Mouse (Mus musculus) liver, adult 2 months (tissue): ENCODE results near the gene Pspn. TPM values are rescaled to one million over a fixed set of nuclear protein-coding genes. Genes with fewer than 3 reads are reported as not detected.

Experiments used
- DNase-seq: peaks from one replicate; pipeline ENCODE4 v3.0.0-alpha.2; 2011; ENCODE audit warnings: low read depth, low spot score; ENCODE audit errors: extremely low read depth
- H3K27ac ChIP-seq: fragments of 200-500 bp; replicated peaks from 2 replicates; pipeline ENCODE4 v1.5.1; 2012; ENCODE audit warnings: low read depth, mild to moderate bottlenecking, control low read depth, inconsistent platforms, low read length; ENCODE audit not compliant: insufficient read depth
- H3K27me3 ChIP-seq: fragments of 200-500 bp; 2 replicates; pipeline ENCODE4 v1.6.1; 2012; ENCODE audit warnings: mild to moderate bottlenecking, moderate library complexity, low read length, inconsistent platforms; ENCODE audit not compliant: control insufficient read depth, insufficient read depth
- H3K36me3 ChIP-seq: fragments of 200-500 bp; 2 replicates; pipeline ENCODE4 v1.6.1; 2012; ENCODE audit warnings: low read length, inconsistent platforms; ENCODE audit not compliant: control insufficient read depth, insufficient read depth
- H3K4me1 ChIP-seq: fragments of 200-500 bp; 2 replicates; pipeline ENCODE4 v1.6.1; 2011; ENCODE audit warnings: low read length; ENCODE audit not compliant: control insufficient read depth, insufficient read depth
- H3K4me3 ChIP-seq: fragments of 200-500 bp; 2 replicates; pipeline ENCODE4 v1.5.1; 2011; ENCODE audit warnings: low read depth, mild to moderate bottlenecking, control low read depth, low read length, moderate library complexity; ENCODE audit not compliant: insufficient read depth
- H3K79me2 ChIP-seq: fragments of 200-500 bp; 2 replicates; pipeline ENCODE4 v1.6.1; 2012; ENCODE audit warnings: inconsistent platforms, mild to moderate bottlenecking, low read length, moderate library complexity; ENCODE audit not compliant: control insufficient read depth, insufficient read depth
- H3K9ac ChIP-seq: fragments of 200-500 bp; 2 replicates; pipeline ENCODE4 v1.6.1; 2012; ENCODE audit warnings: low read depth, mild to moderate bottlenecking, control low read depth, inconsistent platforms, low read length
- CTCF ChIP-seq: fragments of 200-500 bp; IDR thresholded peaks from 2 replicates; pipeline ENCODE4 v1.5.1; 2011; ENCODE audit warnings: low read depth, low read length, control low read depth
- POLR2A ChIP-seq: fragments of 200-500 bp; IDR thresholded peaks from 2 replicates; pipeline ENCODE4 v1.6.1; 2011; ENCODE audit warnings: low read length, control low read depth; ENCODE audit not compliant: insufficient read depth; ENCODE audit errors: extremely low read depth
- WGBS: fragments of 180-500 bp; shearing (Covaris S2); methylation state at CpG from one replicate; pipeline ENCODE4 v1.1.7; 2018; 5-methylcytosine and 5-hydroxymethylcytosine counted together
- polyA plus RNA-seq: library from polyadenylated mRNA; depleted of rRNA; stranded (reverse); fragments of >200 nt; gene quantifications from 2 replicates; pipeline ENCODE4 v1.2.3, GENCODE M21; 2012
- total RNA-seq: library from RNA; depleted of rRNA; stranded (reverse); fragments of >200 nt; gene quantifications from 2 replicates; pipeline ENCODE4 v1.2.3, GENCODE M21; 2014

The Pspn gene
- total and polyA plus RNA-seq, 2 experiments, result not detected

DNA sequence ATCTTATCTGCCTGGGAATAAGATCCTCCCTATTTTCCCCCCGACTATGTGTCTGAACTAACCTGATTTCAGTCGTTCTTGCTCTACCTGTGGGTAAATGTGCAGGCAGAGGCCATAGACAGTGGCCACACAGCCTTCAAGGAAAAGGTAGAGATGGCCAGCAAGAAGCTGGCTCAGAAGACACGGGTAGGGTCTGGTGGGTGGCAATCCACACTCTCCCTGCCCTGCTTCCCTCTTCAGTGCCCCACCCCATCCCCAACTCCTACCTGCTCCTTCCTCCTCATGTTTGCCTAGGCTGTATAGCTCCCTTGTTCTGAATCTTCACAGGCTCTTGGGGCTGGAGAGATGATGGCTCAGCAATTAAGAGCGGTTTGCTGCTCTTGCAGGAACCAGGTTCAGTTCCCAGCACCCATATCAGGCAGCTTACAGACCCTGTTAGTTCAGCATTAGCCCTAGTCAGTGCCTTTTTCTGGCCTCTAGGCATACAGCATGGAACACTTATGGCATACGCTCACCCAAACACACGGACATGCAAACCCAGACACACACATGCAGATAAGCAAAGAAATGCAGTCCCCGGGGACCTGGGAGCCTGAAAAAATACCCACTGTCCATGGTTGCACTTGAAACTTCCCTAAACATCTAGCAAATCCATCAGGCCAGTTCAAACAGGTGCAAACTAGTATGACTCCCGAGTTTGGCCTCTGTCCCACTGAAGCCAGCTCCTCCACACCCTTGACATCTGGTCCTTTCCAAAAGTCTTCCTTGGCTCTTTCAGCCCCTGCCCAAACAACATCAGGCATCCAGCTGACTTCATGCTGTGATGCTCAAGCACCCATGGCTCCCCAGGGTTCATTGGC, 23.1 kb downstream of the Pspn start:
- 80% methylated on average over 8 of the region's 8 CpGs for WGBS
- no peaks in the 10 kb centered on the region for H3K36me3 ChIP-seq
- TF ChIP-seq POLR2A, result no peak
- no peak for TF ChIP-seq CTCF
- no peaks in the 10 kb centered on the region for H3K4me1 ChIP-seq
- H3K27me3 ChIP-seq, result no peaks in the 10 kb centered on the region
- H3K4me3 ChIP-seq, result no peak overlapping the region
- H3K9ac ChIP-seq, result no peak overlapping the region
- no peak overlapping the region for H3K27ac ChIP-seq
- H3K79me2 ChIP-seq, result no peaks in the 10 kb centered on the region
- DNase-seq, result no peak

DNA sequence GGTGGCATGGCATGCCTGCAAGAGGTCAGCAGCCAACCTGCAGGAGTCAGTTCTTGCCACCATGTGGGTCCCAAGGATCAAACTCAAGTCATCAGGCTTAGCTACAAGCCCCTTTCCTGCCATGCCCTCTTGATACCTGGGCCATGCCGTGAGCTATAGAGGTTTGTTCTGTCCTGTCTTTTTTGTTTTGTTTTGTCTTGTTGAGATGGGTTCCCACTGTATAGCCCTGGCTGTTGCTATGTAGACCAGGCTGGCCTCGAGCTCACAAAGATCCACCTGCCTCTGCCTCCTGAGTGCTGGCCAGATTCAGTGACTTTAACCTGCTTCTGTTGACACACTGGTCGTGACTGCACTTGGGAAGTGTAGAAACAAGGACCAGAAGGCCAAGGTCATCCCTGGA, 24.4 kb downstream of the Pspn start:
- no peak for TF ChIP-seq CTCF
- no peak for TF ChIP-seq POLR2A
- Histone ChIP-seq H3K27me3 (no peaks in the 10 kb centered on the region), H3K79me2 (no peaks in the 10 kb centered on the region), H3K4me3 (no peak overlapping the region), H3K36me3 (no peaks in the 10 kb centered on the region), H3K9ac (no peak overlapping the region), H3K27ac (no peak overlapping the region), H3K4me1 (no peaks in the 10 kb centered on the region)
- 48% methylated on average over 3 of the region's 3 CpGs for WGBS
- peak; percentile 35 for DNase-seq

DNA sequence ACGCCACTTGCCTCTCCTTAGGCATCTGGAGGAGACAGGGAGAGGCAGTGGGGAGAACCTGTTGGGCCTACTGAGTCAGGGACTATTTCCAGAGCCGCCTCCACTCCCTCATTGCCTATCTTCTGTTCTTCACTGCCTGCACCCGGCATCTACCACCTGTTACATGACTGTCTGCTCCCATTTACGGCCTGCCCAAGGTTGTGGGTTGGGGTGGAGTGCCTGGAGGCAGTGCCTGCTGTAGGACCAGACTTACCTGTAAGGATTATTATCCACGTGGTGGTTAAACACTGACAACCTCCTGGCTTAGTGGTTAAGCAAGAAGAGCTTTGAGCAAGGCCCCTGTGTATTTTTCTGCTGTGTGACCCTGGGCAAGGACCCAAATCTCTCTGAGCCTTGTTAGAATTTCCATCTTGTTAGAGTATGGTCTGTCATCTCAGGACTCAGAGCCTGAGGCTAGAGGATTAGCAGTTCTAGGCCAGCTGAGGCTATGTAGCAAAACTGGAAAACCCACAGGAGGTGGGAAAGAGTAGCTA, 25.0 kb downstream of the Pspn start:
- TF ChIP-seq POLR2A (no peak), CTCF (no peak)

DNA sequence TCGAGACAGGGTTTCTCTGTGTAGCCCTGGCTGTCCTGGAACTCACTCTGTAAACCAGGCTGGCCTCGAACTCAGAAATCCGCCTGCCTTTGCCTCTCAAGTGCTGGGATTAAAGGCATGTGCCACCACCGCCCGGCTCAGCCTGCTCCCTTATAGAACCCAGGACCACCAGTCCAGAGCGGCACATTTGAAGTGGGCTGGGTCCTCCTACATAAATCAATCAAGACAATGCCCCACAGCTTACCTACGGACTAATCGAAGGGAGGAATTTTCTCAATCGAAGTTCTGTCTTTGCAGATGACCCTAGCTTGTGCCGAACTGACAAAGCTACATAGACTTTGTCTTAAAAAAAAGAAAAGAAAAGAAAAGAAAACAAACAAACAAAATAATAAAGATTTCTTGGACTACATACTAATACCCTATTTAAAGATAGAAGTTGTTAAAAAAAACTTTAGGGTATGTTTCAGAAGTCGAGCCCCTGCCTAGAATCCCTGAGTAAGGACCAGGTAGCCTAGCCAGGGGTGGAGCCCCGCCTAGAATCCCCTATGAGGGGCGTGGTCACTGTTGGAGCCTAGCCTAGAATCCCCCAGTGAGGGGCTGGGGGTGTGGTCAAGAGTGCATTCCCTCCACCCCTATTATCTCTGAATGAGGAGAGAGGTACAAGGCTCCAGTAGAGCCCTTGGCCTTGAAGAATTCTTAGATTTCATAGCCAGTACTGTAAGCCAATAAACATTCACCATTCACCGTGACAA, 25.7 kb downstream of the Pspn start:
- no peak overlapping the region for H3K4me3 ChIP-seq
- TF ChIP-seq CTCF, result no peak
- TF ChIP-seq POLR2A, result no peak
- no peak overlapping the region for H3K9ac ChIP-seq
- H3K79me2 ChIP-seq, result no peaks in the 10 kb centered on the region
- H3K27me3 ChIP-seq, result no peaks in the 10 kb centered on the region
- WGBS, result 74% methylated on average over 14 of the region's 14 CpGs
- H3K36me3 ChIP-seq, result no peaks in the 10 kb centered on the region
- H3K4me1 ChIP-seq, result no peaks in the 10 kb centered on the region
- no peak overlapping the region for H3K27ac ChIP-seq
- no peak for DNase-seq

More for the DNA sequence above, 25.0 kb downstream of the Pspn start:
- DNase-seq, result no peak
- no peaks in the 10 kb centered on the region for H3K4me1 ChIP-seq
- H3K79me2 ChIP-seq, result no peaks in the 10 kb centered on the region
- H3K9ac ChIP-seq, result no peak overlapping the region
- H3K27me3 ChIP-seq, result no peaks in the 10 kb centered on the region
- H3K27ac ChIP-seq, result no peak overlapping the region
- no peak overlapping the region for H3K4me3 ChIP-seq
- WGBS, result 85% methylated on average over 5 of the region's 5 CpGs
- no peaks in the 10 kb centered on the region for H3K36me3 ChIP-seq

DNA sequence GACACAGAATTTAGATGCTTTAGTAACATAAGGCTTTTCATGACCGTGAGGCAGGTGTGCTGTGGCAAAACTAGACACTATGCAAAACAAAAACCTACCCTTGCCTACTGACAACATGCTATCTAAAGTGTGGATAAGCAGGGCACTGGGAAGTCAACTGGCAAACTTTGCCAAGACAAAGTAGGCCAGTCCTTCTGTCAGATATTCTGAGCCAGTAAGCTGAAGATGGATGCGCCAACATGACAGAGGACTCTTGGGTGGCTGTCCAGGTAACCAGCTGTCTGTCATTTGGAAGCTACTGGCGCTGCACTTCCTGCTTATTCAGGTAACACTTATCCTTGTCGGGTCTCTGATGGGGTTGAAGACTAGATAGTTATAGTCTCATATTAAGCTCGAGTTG, 29.7 kb downstream of the Pspn start:
- no peaks in the 10 kb centered on the region for H3K27me3 ChIP-seq
- no peak overlapping the region for H3K9ac ChIP-seq
- no peak overlapping the region for H3K4me3 ChIP-seq
- H3K79me2 ChIP-seq, result no peaks in the 10 kb centered on the region
- 60% methylated on average over 5 of the region's 5 CpGs for WGBS
- H3K36me3 ChIP-seq, result no peaks in the 10 kb centered on the region
- no peak for TF ChIP-seq POLR2A
- TF ChIP-seq CTCF, result no peak
- no peak for DNase-seq
- H3K27ac ChIP-seq, result no peak overlapping the region
- H3K4me1 ChIP-seq, result no peaks in the 10 kb centered on the region
